Mouse (Mus musculus) lung, postnatal 36 days (tissue): ENCODE results near the gene Zfp954.
"Not testable (repeated sequence)": the region's sequence is repeated elsewhere in the genome, so short reads cannot be mapped to it uniquely, and the experiment has no call there.

Experiments used
- DNase-seq: peaks from one replicate; pipeline ENCODE4 v3.0.0; 2022; ENCODE audit warnings: mixed read lengths

The Zfp954 gene

GRCm38 (mm10) chr7:7120921-7121601 is at the start of gene Zfp954:
Zfp954 (minus strand) TSS chr7:7121488.
- peak; percentile 94 for DNase-seq

- no peak for DNase-seq
Measured at GRCm38 (mm10) chr7:7145991-7146608, 24.8 kb upstream of the Zfp954 start.

GRCm38 (mm10) chr7:7144215-7144614 is 22.9 kb upstream of the Zfp954 start:
- DNase-seq = no peak

GRCm38 (mm10) chr7:7136379-7136866 is 15.1 kb upstream of the Zfp954 start, which contains the start of gene Zfp773:
Zfp773 (minus strand) TSS chr7:7136755.
- DNase-seq = peak; percentile 68

GRCm38 (mm10) chr7:7132751-7133150 is 11.5 kb upstream of the Zfp954 start:
- DNase-seq = no peak

GRCm38 (mm10) chr7:7130491-7131124 is 9.3 kb upstream of the Zfp954 start:
- not testable (repeated sequence) for DNase-seq

- DNase-seq = no peak
Measured at GRCm38 (mm10) chr7:7121602-7121980, 303 bp upstream of the Zfp954 start.

GRCm38 (mm10) chr7:7118441-7118840 is 2.8 kb downstream of the Zfp954 start:
- DNase-seq = no peak

- DNase-seq = no peak
Measured at GRCm38 (mm10) chr7:7108501-7108900, 12.8 kb downstream of the Zfp954 start.
